8 mouse cellular contexts compared by ENCODE assay signal in the genomic region with DNA sequence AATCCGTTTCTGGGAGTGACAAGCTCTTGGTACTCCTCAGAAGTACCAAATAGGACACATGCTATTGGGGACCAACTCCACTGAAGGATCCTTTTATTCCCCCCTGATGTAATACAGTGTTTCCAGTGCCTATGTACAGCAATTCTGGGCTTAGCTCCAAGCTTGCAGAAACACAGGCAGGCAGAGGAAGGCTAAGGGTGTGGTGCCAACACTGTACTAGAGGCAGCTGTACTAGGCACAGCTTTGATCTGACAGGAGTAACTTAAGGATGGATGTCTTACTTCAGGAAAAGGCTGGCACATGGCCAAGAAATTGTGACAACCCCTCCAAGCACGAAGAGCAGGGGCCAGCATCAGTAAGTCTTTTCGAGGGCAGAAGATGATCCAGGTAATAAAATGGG.
DNase-seq lines count a peak whose midpoint lies in the region; ATAC-seq lines count a peak whose summit lies in the region.

No protein-coding gene starts in this region.

- H3K36me3 ChIP-seq in midbrain, embryonic 14.5 days (ENCODE audit: control insufficient read depth, insufficient read depth, low read length): no peaks in the 10 kb centered on the region
- no peaks in the 10 kb centered on the region for H3K36me3 ChIP-seq in midbrain, embryonic 13.5 days
- no peaks in the 10 kb centered on the region for H3K36me3 ChIP-seq in midbrain, embryonic 10.5 days

- H3K4me3 ChIP-seq in midbrain, embryonic 14.5 days (replicated peaks; ENCODE audit: low read depth, low read length): no peak overlapping the region
- no peak overlapping the region for H3K4me3 ChIP-seq in midbrain, embryonic 13.5 days (replicated peaks)
- H3K4me3 ChIP-seq in midbrain, embryonic 10.5 days: no peak overlapping the region

- H3K4me2 ChIP-seq in midbrain, embryonic 14.5 days (ENCODE audit: low read length): no peak overlapping the region
- H3K4me2 ChIP-seq in midbrain, embryonic 13.5 days (replicated peaks): no peak overlapping the region

- H3K9ac ChIP-seq in midbrain, embryonic 14.5 days (replicated peaks; ENCODE audit: low read length): no peak overlapping the region
- no peak overlapping the region for H3K9ac ChIP-seq in midbrain, embryonic 13.5 days (replicated peaks)

- no peaks in the 10 kb centered on the region for H3K9me3 ChIP-seq in midbrain, embryonic 14.5 days (ENCODE audit: control insufficient read depth, low read length)
- H3K9me3 ChIP-seq in midbrain, embryonic 13.5 days: no peaks in the 10 kb centered on the region
- H3K9me3 ChIP-seq in midbrain, embryonic 10.5 days (replicated peaks): no peaks in the 10 kb centered on the region

- no peak for ATAC-seq in midbrain, embryonic 14.5 days (ENCODE audit: low FRiP score, low TSS enrichment)
- ATAC-seq in midbrain, embryonic 13.5 days: no peak

- H3K27me3 ChIP-seq in midbrain, embryonic 14.5 days (ENCODE audit: control insufficient read depth, insufficient read depth, low read length): no peaks in the 10 kb centered on the region
- no peaks in the 10 kb centered on the region for H3K27me3 ChIP-seq in midbrain, embryonic 13.5 days
- H3K27me3 ChIP-seq in midbrain, embryonic 10.5 days (ENCODE audit: low read depth, poor library complexity, severe bottlenecking): no peaks in the 10 kb centered on the region

- H3K27ac ChIP-seq in midbrain, embryonic 14.5 days (replicated peaks; ENCODE audit: low read depth, low read length): no peak overlapping the region
- no peak overlapping the region for H3K27ac ChIP-seq in midbrain, embryonic 13.5 days
- H3K27ac ChIP-seq in midbrain, embryonic 10.5 days (replicated peaks): no peak overlapping the region

- DNase-seq in cerebellum, postnatal 10 days: peak; percentile 41 to 47
- no peak for DNase-seq in cerebellum, postnatal 25 days
- DNase-seq in midbrain, embryonic 14.5 days: peak; percentile 41
- DNase-seq in kidney, postnatal 25 days: peak; percentile 2 to 38
- DNase-seq in right cerebral cortex, adult 18-20 months: peak; percentile 21
- DNase-seq in embryo, embryonic 10 days (ENCODE audit: low spot score): no peak
- no peak for DNase-seq in midbrain, embryonic 10.5 days (ENCODE audit: low spot score)

- 60% methylated on average over 3 of the region's 3 CpGs for WGBS in midbrain, embryonic 14.5 days
- WGBS in midbrain, embryonic 13.5 days: 70% methylated on average over 3 of the region's 3 CpGs
- WGBS in midbrain, embryonic 10.5 days: 79% methylated on average over 3 of the region's 3 CpGs

- no peaks in the 10 kb centered on the region for H3K4me1 ChIP-seq in midbrain, embryonic 14.5 days (ENCODE audit: control insufficient read depth, insufficient read depth, low read length)
- H3K4me1 ChIP-seq in midbrain, embryonic 13.5 days (replicated peaks): peaks cover 7% of the 10 kb centered on the region; the same call in 1 of the 2 replicates
- peaks cover 13% of the 10 kb centered on the region for H3K4me1 ChIP-seq in midbrain, embryonic 10.5 days

Comparison
In these comparisons a context has a peak if more than half of its experiments do, and no peak if none do; other contexts are left out.
1. DNase-seq: peak in cerebellum, postnatal 10 days (2 of 2), midbrain, embryonic 14.5 days (single experiment), kidney, postnatal 25 days (2 of 2) and right cerebral cortex, adult 18-20 months (single experiment); none in cerebellum, postnatal 25 days (0 of 2), embryo, embryonic 10 days (single experiment) and midbrain, embryonic 10.5 days (single experiment).